Mouse (Mus musculus) thymus, adult 2 months (tissue): ENCODE results near the gene Apba2.

Source experiments
- CTCF ChIP-seq: fragments of 200-500 bp; IDR thresholded peaks from 2 replicates; pipeline ENCODE4 v1.5.1; 2012; ENCODE audit warnings: mild to moderate bottlenecking, control low read depth, low read length, moderate library complexity, borderline replicate concordance; ENCODE audit not compliant: control insufficient read depth, poor library complexity, insufficient read depth; ENCODE audit errors: extremely low read depth
- POLR2A ChIP-seq: fragments of 200-500 bp; IDR thresholded peaks from 2 replicates; pipeline ENCODE4 v1.6.1; 2012; ENCODE audit warnings: mild to moderate bottlenecking, low read length, control low read depth, moderate library complexity; ENCODE audit not compliant: control insufficient read depth, poor library complexity, insufficient read depth; ENCODE audit errors: extremely low read depth

GRCm38 (mm10) chr7:64658914-64659313, 157.4 kb downstream of the Apba2 start:
- no peak for TF ChIP-seq CTCF
- TF ChIP-seq POLR2A = no peak
